Mouse (Mus musculus): ENCODE results near the gene Plekha6. TPM values are rescaled to one million over a fixed set of nuclear protein-coding genes. Genes with fewer than 3 reads are reported as not detected.

The Plekha6 gene
- polyA plus RNA-seq, 1 experiment from 2014 or later, result 4.6 TPM

Other genes with a start within 250 kb of the Plekha6 start
- gene Mdm4, start 133.6 kb upstream of the Plekha6 start, polyA plus RNA-seq (2016; fragmentation: Nextera tagmentation; extraction: Ambion mirVana), result 46.9 and 49.0 TPM in 2 replicates
- 9.8 and 10.8 TPM in 2 replicates for gene Pik3c2b, start 118.5 kb upstream of the Plekha6 start, polyA plus RNA-seq (2016; fragmentation: Nextera tagmentation; extraction: Ambion mirVana)
- 40.4 and 45.0 TPM in 2 replicates for gene Ppp1r15b, start 33.1 kb upstream of the Plekha6 start, polyA plus RNA-seq (2016; fragmentation: Nextera tagmentation; extraction: Ambion mirVana)
- gene Golt1a, start 145.6 kb downstream of the Plekha6 start, polyA plus RNA-seq (2016; fragmentation: Nextera tagmentation; extraction: Ambion mirVana), result not detected in 2 replicates
- gene Kiss1, start 157.7 kb downstream of the Plekha6 start, polyA plus RNA-seq (2016; fragmentation: Nextera tagmentation; extraction: Ambion mirVana), result not detected in 2 replicates
- 0.19 TPM in 1 of 2 replicates, not detected in the other for gene Ren1, start 186.3 kb downstream of the Plekha6 start, polyA plus RNA-seq (2016; fragmentation: Nextera tagmentation; extraction: Ambion mirVana)
- gene Etnk2, start 199.4 kb downstream of the Plekha6 start, polyA plus RNA-seq (2016; fragmentation: Nextera tagmentation; extraction: Ambion mirVana), result 3.0 and 3.4 TPM in 2 replicates

Data from embryonic facial prominence, embryonic 12.5 days (tissue).